Mouse (Mus musculus) thymus, postnatal 4 days (tissue): ENCODE results near the gene Rai14.
A peak's percentile ranks its signal among the peaks of the same experiment; 100 is the strongest.

ENCODE experiments used
- DNase-seq: peaks from one replicate; pipeline ENCODE4 v3.0.0; 2021

The Rai14 gene

GRCm38 (mm10) chr15:10720188-10720587, 5.8 kb upstream of the Rai14 start:
- no peak for DNase-seq

- DNase-seq = no peak
Observed at GRCm38 (mm10) chr15:10719511-10719910, 5.1 kb upstream of the Rai14 start.

GRCm38 (mm10) chr15:10718763-10719162, 4.3 kb upstream of the Rai14 start:
- DNase-seq = no peak

- DNase-seq = no peak
Observed at GRCm38 (mm10) chr15:10717284-10717683, 2.9 kb upstream of the Rai14 start.

- DNase-seq = no peak
Observed at GRCm38 (mm10) chr15:10715966-10716365, 1.5 kb upstream of the Rai14 start.

GRCm38 (mm10) chr15:10715139-10715505, 698 bp upstream of the Rai14 start:
- no peak for DNase-seq

GRCm38 (mm10) chr15:10713626-10714316, 653 bp downstream of the Rai14 start:
- no peak for DNase-seq

GRCm38 (mm10) chr15:10713181-10713625, 1.2 kb downstream of the Rai14 start:
- no peak for DNase-seq

- no peak for DNase-seq
Observed at GRCm38 (mm10) chr15:10712288-10712687, 2.1 kb downstream of the Rai14 start.

GRCm38 (mm10) chr15:10711231-10711630, 3.2 kb downstream of the Rai14 start:
- DNase-seq = no peak

- peak; percentile 21 for DNase-seq
Observed at GRCm38 (mm10) chr15:10708591-10709272, 5.7 kb downstream of the Rai14 start.

- DNase-seq = no peak
Observed at GRCm38 (mm10) chr15:10707109-10707508, 7.3 kb downstream of the Rai14 start.

GRCm38 (mm10) chr15:10706414-10706813, 8.0 kb downstream of the Rai14 start:
- no peak for DNase-seq

GRCm38 (mm10) chr15:10705752-10706151, 8.7 kb downstream of the Rai14 start:
- DNase-seq = no peak

- no peak for DNase-seq
Observed at GRCm38 (mm10) chr15:10704328-10704727, 10.1 kb downstream of the Rai14 start.

GRCm38 (mm10) chr15:10701571-10701970, 12.9 kb downstream of the Rai14 start:
- no peak for DNase-seq

GRCm38 (mm10) chr15:10700891-10701466, 13.4 kb downstream of the Rai14 start:
- DNase-seq = no peak

- no peak for DNase-seq
Observed at GRCm38 (mm10) chr15:10696478-10697234, 17.8 kb downstream of the Rai14 start.

- DNase-seq = no peak
Observed at GRCm38 (mm10) chr15:10692627-10693026, 21.8 kb downstream of the Rai14 start.

- DNase-seq = no peak
Observed at GRCm38 (mm10) chr15:10691481-10691880, 22.9 kb downstream of the Rai14 start.

- DNase-seq = no peak
Observed at GRCm38 (mm10) chr15:10690973-10691372, 23.5 kb downstream of the Rai14 start.

- no peak for DNase-seq
Observed at GRCm38 (mm10) chr15:10690219-10690618, 24.2 kb downstream of the Rai14 start.

GRCm38 (mm10) chr15:10689304-10689703, 25.1 kb downstream of the Rai14 start:
- DNase-seq = no peak
